Mouse (Mus musculus): Measurements from ENCODE around the gene Lrmda. TPM values are rescaled to one million over a fixed set of nuclear protein-coding genes. Genes with fewer than 3 reads are reported as not detected.

The Lrmda gene
- polyA plus RNA-seq, 1 experiment from 2014 or later: 0.53 TPM

GRCm38 (mm10) chr14:22810531-22810930, 791.0 kb downstream of the Lrmda start:
- H3K36me3 ChIP-seq (ENCODE audit: control insufficient read depth, insufficient read depth, low read length): no peaks in the 10 kb centered on the region
- no peak overlapping the region for H3K4me3 ChIP-seq (ENCODE audit: low read length)
- peak overlapping the region; percentile 94 for H3K27ac ChIP-seq (ENCODE audit: low read depth, low read length)
- no peaks in the 10 kb centered on the region for H3K27me3 ChIP-seq (ENCODE audit: control insufficient read depth, insufficient read depth, low read length)
- H3K4me2 ChIP-seq (replicated peaks; ENCODE audit: low read depth, low read length): no peak overlapping the region
- WGBS: 61% methylated on average over 1 of the region's 1 CpGs
- H3K4me1 ChIP-seq (ENCODE audit: control insufficient read depth, insufficient read depth, low read length): peaks cover 70% of the 10 kb centered on the region
- ATAC-seq (ENCODE audit: low FRiP score, low TSS enrichment): no peak
- H3K9ac ChIP-seq (ENCODE audit: low read depth, low read length): no peak overlapping the region
- no peaks in the 10 kb centered on the region for H3K9me3 ChIP-seq (ENCODE audit: control insufficient read depth, low read length)

- Histone ChIP-seq H3K36me3 (ENCODE audit: control insufficient read depth, insufficient read depth, low read length) (no peaks in the 10 kb centered on the region), H3K9ac (ENCODE audit: low read depth, low read length) (no peak overlapping the region), H3K27ac (ENCODE audit: low read depth, low read length) (peak overlapping the region; percentile 86), H3K4me2 (replicated peaks; ENCODE audit: low read depth, low read length) (no peak overlapping the region), H3K9me3 (ENCODE audit: control insufficient read depth, low read length) (no peaks in the 10 kb centered on the region), H3K4me1 (ENCODE audit: control insufficient read depth, insufficient read depth, low read length) (peaks cover 56% of the 10 kb centered on the region), H3K27me3 (ENCODE audit: control insufficient read depth, insufficient read depth, low read length) (no peaks in the 10 kb centered on the region), H3K4me3 (ENCODE audit: low read length) (no peak overlapping the region)
- no peak for ATAC-seq (ENCODE audit: low FRiP score, low TSS enrichment)
- WGBS: 8% methylated on average over 6 of the region's 6 CpGs
Measured at GRCm38 (mm10) chr14:22812824-22813223, 793.3 kb downstream of the Lrmda start.

GRCm38 (mm10) chr14:22813389-22813788, 793.9 kb downstream of the Lrmda start:
- peak overlapping the region; percentile 17; the same call in 1 of the 2 replicates for H3K4me2 ChIP-seq (replicated peaks; ENCODE audit: low read depth, low read length)
- 4% methylated on average over 7 of the region's 7 CpGs for whole genome bisulfite sequencing
- no peaks in the 10 kb centered on the region for H3K36me3 ChIP-seq (ENCODE audit: control insufficient read depth, insufficient read depth, low read length)
- H3K4me1 ChIP-seq (ENCODE audit: control insufficient read depth, insufficient read depth, low read length): peaks cover 55% of the 10 kb centered on the region
- H3K9ac ChIP-seq (ENCODE audit: low read depth, low read length): no peak overlapping the region
- peak; percentile 73 for ATAC-seq (ENCODE audit: low FRiP score, low TSS enrichment)
- H3K27ac ChIP-seq (ENCODE audit: low read depth, low read length): peak overlapping the region; percentile 86
- H3K27me3 ChIP-seq (ENCODE audit: control insufficient read depth, insufficient read depth, low read length): no peaks in the 10 kb centered on the region
- H3K4me3 ChIP-seq (ENCODE audit: low read length): no peak overlapping the region
- H3K9me3 ChIP-seq (ENCODE audit: control insufficient read depth, low read length): no peaks in the 10 kb centered on the region

- ATAC-seq (ENCODE audit: low FRiP score, low TSS enrichment): no peak
- peaks cover 42% of the 10 kb centered on the region for H3K4me1 ChIP-seq (ENCODE audit: control insufficient read depth, insufficient read depth, low read length)
- no peak overlapping the region for H3K4me3 ChIP-seq (ENCODE audit: low read length)
- H3K4me2 ChIP-seq (replicated peaks; ENCODE audit: low read depth, low read length): no peak overlapping the region
- no peak overlapping the region for H3K9ac ChIP-seq (ENCODE audit: low read depth, low read length)
- H3K27me3 ChIP-seq (ENCODE audit: control insufficient read depth, insufficient read depth, low read length): no peaks in the 10 kb centered on the region
- H3K27ac ChIP-seq (ENCODE audit: low read depth, low read length): peak overlapping the region; percentile 60
- no peaks in the 10 kb centered on the region for H3K9me3 ChIP-seq (ENCODE audit: control insufficient read depth, low read length)
- H3K36me3 ChIP-seq (ENCODE audit: control insufficient read depth, insufficient read depth, low read length): no peaks in the 10 kb centered on the region
- WGBS: 52% methylated on average over 9 of the region's 9 CpGs
Measured at GRCm38 (mm10) chr14:22814811-22815345, 795.4 kb downstream of the Lrmda start.

GRCm38 (mm10) chr14:22817346-22818201, 798.1 kb downstream of the Lrmda start:
- H3K36me3 ChIP-seq (ENCODE audit: control insufficient read depth, insufficient read depth, low read length): no peaks in the 10 kb centered on the region
- no peak for ATAC-seq (ENCODE audit: low FRiP score, low TSS enrichment)
- no peak overlapping the region for H3K4me2 ChIP-seq (replicated peaks; ENCODE audit: low read depth, low read length)
- no peaks in the 10 kb centered on the region for H3K27me3 ChIP-seq (ENCODE audit: control insufficient read depth, insufficient read depth, low read length)
- no peak overlapping the region for H3K4me3 ChIP-seq (ENCODE audit: low read length)
- 49% methylated on average over 6 of the region's 6 CpGs for WGBS
- peaks cover 34% of the 10 kb centered on the region for H3K4me1 ChIP-seq (ENCODE audit: control insufficient read depth, insufficient read depth, low read length)
- H3K9me3 ChIP-seq (ENCODE audit: control insufficient read depth, low read length): no peaks in the 10 kb centered on the region
- H3K27ac ChIP-seq (ENCODE audit: low read depth, low read length): peak overlapping the region; percentile 12; the same call in 1 of the 2 replicates
- no peak overlapping the region for H3K9ac ChIP-seq (ENCODE audit: low read depth, low read length)

- Histone ChIP-seq H3K36me3 (ENCODE audit: control insufficient read depth, insufficient read depth, low read length) (no peaks in the 10 kb centered on the region), H3K27me3 (ENCODE audit: control insufficient read depth, insufficient read depth, low read length) (no peaks in the 10 kb centered on the region), H3K9me3 (ENCODE audit: control insufficient read depth, low read length) (no peaks in the 10 kb centered on the region), H3K4me3 (ENCODE audit: low read length) (no peak overlapping the region), H3K4me1 (ENCODE audit: control insufficient read depth, insufficient read depth, low read length) (peaks cover 29% of the 10 kb centered on the region), H3K4me2 (replicated peaks; ENCODE audit: low read depth, low read length) (no peak overlapping the region), H3K27ac (ENCODE audit: low read depth, low read length) (no peak overlapping the region), H3K9ac (ENCODE audit: low read depth, low read length) (no peak overlapping the region)
- 36% methylated on average over 3 of the region's 3 CpGs for WGBS
- no peak for ATAC-seq (ENCODE audit: low FRiP score, low TSS enrichment)
Measured at GRCm38 (mm10) chr14:22818202-22818530, 798.7 kb downstream of the Lrmda start.

GRCm38 (mm10) chr14:22822942-22823341, 803.4 kb downstream of the Lrmda start:
- no peaks in the 10 kb centered on the region for H3K9me3 ChIP-seq (ENCODE audit: control insufficient read depth, low read length)
- ATAC-seq (ENCODE audit: low FRiP score, low TSS enrichment): no peak
- no peak overlapping the region for H3K27ac ChIP-seq (ENCODE audit: low read depth, low read length)
- no peak overlapping the region for H3K4me2 ChIP-seq (replicated peaks; ENCODE audit: low read depth, low read length)
- H3K27me3 ChIP-seq (ENCODE audit: control insufficient read depth, insufficient read depth, low read length): no peaks in the 10 kb centered on the region
- no peak overlapping the region for H3K4me3 ChIP-seq (ENCODE audit: low read length)
- H3K36me3 ChIP-seq (ENCODE audit: control insufficient read depth, insufficient read depth, low read length): no peaks in the 10 kb centered on the region
- no peak overlapping the region for H3K9ac ChIP-seq (ENCODE audit: low read depth, low read length)
- WGBS: 31% methylated on average over 3 of the region's 3 CpGs
- H3K4me1 ChIP-seq (ENCODE audit: control insufficient read depth, insufficient read depth, low read length): 0 out of 2 replicates have a peak, but pooled peaks cover 6% of the 10 kb centered on the region

GRCm38 (mm10) chr14:22826825-22827224, 807.3 kb downstream of the Lrmda start:
- Histone ChIP-seq H3K9ac (ENCODE audit: low read depth, low read length) (no peak overlapping the region), H3K4me3 (ENCODE audit: low read length) (no peak overlapping the region), H3K9me3 (ENCODE audit: control insufficient read depth, low read length) (no peaks in the 10 kb centered on the region), H3K4me1 (ENCODE audit: control insufficient read depth, insufficient read depth, low read length) (no peaks in the 10 kb centered on the region), H3K4me2 (replicated peaks; ENCODE audit: low read depth, low read length) (no peak overlapping the region), H3K36me3 (ENCODE audit: control insufficient read depth, insufficient read depth, low read length) (no peaks in the 10 kb centered on the region), H3K27ac (ENCODE audit: low read depth, low read length) (no peak overlapping the region), H3K27me3 (ENCODE audit: control insufficient read depth, insufficient read depth, low read length) (no peaks in the 10 kb centered on the region)
- ATAC-seq (ENCODE audit: low FRiP score, low TSS enrichment): no peak
- WGBS: 77% methylated on average over 3 of the region's 3 CpGs

- H3K4me2 ChIP-seq (replicated peaks; ENCODE audit: low read depth, low read length): no peak overlapping the region
- H3K4me3 ChIP-seq (ENCODE audit: low read length): no peak overlapping the region
- H3K36me3 ChIP-seq (ENCODE audit: control insufficient read depth, insufficient read depth, low read length): no peaks in the 10 kb centered on the region
- no peak for ATAC-seq (ENCODE audit: low FRiP score, low TSS enrichment)
- no peaks in the 10 kb centered on the region for H3K27me3 ChIP-seq (ENCODE audit: control insufficient read depth, insufficient read depth, low read length)
- no peaks in the 10 kb centered on the region for H3K9me3 ChIP-seq (ENCODE audit: control insufficient read depth, low read length)
- no peak overlapping the region for H3K27ac ChIP-seq (ENCODE audit: low read depth, low read length)
- H3K9ac ChIP-seq (ENCODE audit: low read depth, low read length): no peak overlapping the region
- no peaks in the 10 kb centered on the region for H3K4me1 ChIP-seq (ENCODE audit: control insufficient read depth, insufficient read depth, low read length)
Measured at GRCm38 (mm10) chr14:22837058-22837457, 817.5 kb downstream of the Lrmda start.

All from kidney, embryonic 14.5 days (tissue).